Mouse (Mus musculus) hindbrain, embryonic 12.5 days (tissue): ENCODE measurements around the gene Zfand6. TPM values are rescaled to one million over a fixed set of nuclear protein-coding genes. Genes with fewer than 3 reads are reported as not detected.

Experiments
- ATAC-seq: fragments of 200-750 bp; cut with Nextera tagmentation; 2 replicates; pipeline ENCODE4 v1.8.0; 2017; ENCODE audit warnings: moderate TSS enrichment; ENCODE audit not compliant: low FRiP score
- H3K27ac ChIP-seq: fragments of 300-500 bp; sonication (generic); 2 replicates; pipeline ENCODE4 v1.5.1; 2016; ENCODE audit warnings: mild to moderate bottlenecking
- H3K27me3 ChIP-seq: fragments of 300-500 bp; sonication (generic); 2 replicates; pipeline ENCODE4 v1.6.1; 2016; ENCODE audit warnings: mild to moderate bottlenecking
- H3K36me3 ChIP-seq: fragments of 300-500 bp; sonication (generic); 2 replicates; pipeline ENCODE4 v1.6.1; 2016; ENCODE audit warnings: mild to moderate bottlenecking
- H3K4me1 ChIP-seq: fragments of 300-500 bp; sonication (generic); 2 replicates; pipeline ENCODE4 v1.6.1; 2016
- H3K4me2 ChIP-seq: fragments of 300-500 bp; sonication (generic); replicated peaks from 2 replicates; pipeline ENCODE4 v1.6.1; 2016; ENCODE audit warnings: mild to moderate bottlenecking
- H3K4me3 ChIP-seq: fragments of 300-500 bp; sonication (generic); 2 replicates; pipeline ENCODE4 v1.5.1; 2016; ENCODE audit warnings: mild to moderate bottlenecking
- H3K9ac ChIP-seq: fragments of 300-500 bp; sonication (generic); 2 replicates; pipeline ENCODE4 v1.6.1; 2016; ENCODE audit warnings: mild to moderate bottlenecking, moderate library complexity
- H3K9me3 ChIP-seq: fragments of 300-500 bp; sonication (generic); replicated peaks from 2 replicates; pipeline ENCODE4 v1.6.1; 2016; ENCODE audit warnings: mild to moderate bottlenecking
- WGBS: fragments of 180-500 bp; shearing (Covaris S2); methylation state at CpG from one replicate; pipeline ENCODE4 v1.1.7; 2016; 5-methylcytosine and 5-hydroxymethylcytosine counted together
- polyA plus RNA-seq: library from polyadenylated mRNA; unstranded; fragments of >200 nt; fragmentation: Nextera tagmentation; extraction: Ambion mirVana; gene quantifications from 2 replicates; pipeline ENCODE4 v1.2.1, GENCODE M21; 2016

The Zfand6 gene
- 205 and 210 TPM in 2 replicates for polyA plus RNA-seq

GRCm38 (mm10) chr7:84689251-84690100 is at the start of gene Zfand6:
Zfand6 (minus strand) TSS chr7:84689959.
- under 1% methylated on average over 73 of the region's 87 CpGs for WGBS
- H3K9me3 ChIP-seq: no peaks in the 10 kb centered on the region
- H3K4me3 ChIP-seq: peak within 1 kb of the TSS; percentile 94
- no peaks in the 10 kb centered on the region for H3K36me3 ChIP-seq
- H3K4me2 ChIP-seq: peak within 1 kb of the TSS; percentile 62
- no peaks in the 10 kb centered on the region for H3K27me3 ChIP-seq
- peak within 1 kb of the TSS; percentile 72 for H3K27ac ChIP-seq
- H3K4me1 ChIP-seq: no peaks in the 10 kb centered on the region
- peak within 1 kb of the TSS; percentile 77 for H3K9ac ChIP-seq
- ATAC-seq: peak; percentile 99

DNA sequence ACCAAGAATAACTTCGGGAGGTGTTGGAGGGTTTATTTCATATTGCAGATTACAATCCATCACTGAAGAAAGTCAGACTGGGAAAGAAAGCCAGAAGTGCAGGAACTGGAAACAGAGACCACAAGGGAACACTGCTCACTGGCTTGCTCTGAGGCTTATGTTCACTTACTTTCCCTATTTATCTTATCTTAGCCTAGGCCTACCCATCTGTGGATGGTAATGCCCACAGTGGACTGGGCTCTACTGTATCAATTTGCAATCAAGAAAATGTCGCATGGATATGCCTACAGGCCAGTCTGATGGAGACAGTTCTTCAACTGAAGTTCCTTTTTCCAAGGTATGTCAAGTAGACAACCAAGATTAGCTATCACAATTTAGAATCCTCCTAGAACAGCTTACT is 47.0 kb upstream of the Zfand6 start:
- Histone ChIP-seq H3K4me1 (no peaks in the 10 kb centered on the region), H3K9me3 (no peaks in the 10 kb centered on the region), H3K36me3 (no peaks in the 10 kb centered on the region), H3K4me2 (no peak overlapping the region), H3K27ac (no peak overlapping the region), H3K9ac (no peak overlapping the region), H3K4me3 (no peak overlapping the region), H3K27me3 (no peaks in the 10 kb centered on the region)
- no peak for ATAC-seq
- WGBS: 82% methylated on average over 2 of the region's 2 CpGs

DNA sequence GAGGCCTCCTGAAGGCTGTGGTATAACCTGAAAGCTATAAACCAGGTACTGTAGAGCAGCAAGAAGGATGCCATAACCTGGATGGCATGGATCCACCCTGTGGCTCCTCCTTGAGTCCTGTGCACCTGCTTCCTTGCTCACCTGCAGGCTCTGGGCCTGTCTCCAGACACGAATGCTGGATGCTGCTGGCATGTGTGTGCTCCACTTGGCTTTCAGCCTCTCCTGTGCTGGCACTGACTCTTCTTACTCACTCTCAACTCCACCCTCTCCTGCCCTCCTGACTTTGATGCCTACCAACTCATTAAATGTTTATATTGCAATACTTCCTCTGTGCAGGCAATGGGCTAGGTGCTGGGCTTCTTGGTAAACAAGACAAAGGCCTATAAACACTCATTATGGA is 43.3 kb upstream of the Zfand6 start:
- no peaks in the 10 kb centered on the region for H3K27me3 ChIP-seq

DNA sequence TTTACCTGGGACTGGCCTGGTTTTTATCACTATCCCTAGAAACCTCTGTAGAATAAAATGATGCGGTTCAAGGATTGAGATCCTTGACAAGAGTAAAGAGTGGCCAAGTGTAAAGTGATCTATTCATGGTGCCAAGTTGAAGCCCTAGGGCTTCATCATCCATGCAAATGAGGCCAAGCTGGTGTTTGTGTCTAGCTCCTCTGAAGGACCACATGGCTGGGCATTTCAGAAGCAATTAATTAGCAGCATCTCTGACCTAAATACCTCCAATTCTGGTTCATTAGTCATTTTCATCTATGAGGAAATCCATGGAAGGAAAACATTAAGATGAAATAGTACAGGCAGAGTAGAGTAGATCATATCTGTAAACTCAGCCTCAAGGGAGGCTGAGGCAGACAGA is 42.3 kb upstream of the Zfand6 start:
- Histone ChIP-seq H3K27me3 (no peaks in the 10 kb centered on the region), H3K4me1 (no peaks in the 10 kb centered on the region)
- WGBS: 88% methylated on average over 1 of the region's 1 CpGs

More for the DNA sequence above, 43.3 kb upstream of the Zfand6 start:
- Histone ChIP-seq H3K36me3 (no peaks in the 10 kb centered on the region), H3K4me2 (no peak overlapping the region), H3K27ac (no peak overlapping the region), H3K4me3 (no peak overlapping the region), H3K9me3 (no peaks in the 10 kb centered on the region), H3K4me1 (no peaks in the 10 kb centered on the region), H3K9ac (no peak overlapping the region)
- 74% methylated on average over 1 of the region's 1 CpGs for WGBS
- no peak for ATAC-seq

DNA sequence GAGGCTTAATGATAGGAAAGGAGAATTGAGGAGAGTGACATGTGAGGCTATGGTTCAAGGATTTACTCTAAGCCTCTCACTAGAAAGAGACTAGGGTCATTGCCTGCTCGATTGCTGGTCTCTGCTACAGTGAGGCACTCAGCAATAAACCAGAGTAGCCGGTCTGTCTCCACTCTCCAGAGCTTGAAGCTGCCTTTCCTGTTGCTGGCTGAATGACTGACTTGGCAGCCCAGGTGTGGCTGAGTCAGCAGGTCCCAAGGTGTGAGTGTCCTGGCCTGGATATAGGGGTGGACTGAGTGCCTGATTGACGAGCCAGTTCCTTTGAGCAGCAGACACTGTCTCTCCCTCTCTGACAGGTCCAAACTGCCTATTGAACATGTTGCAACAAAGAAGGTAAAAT is 41.3 kb upstream of the Zfand6 start:
- Histone ChIP-seq H3K4me1 (no peaks in the 10 kb centered on the region), H3K9me3 (no peaks in the 10 kb centered on the region), H3K9ac (no peak overlapping the region), H3K36me3 (no peaks in the 10 kb centered on the region), H3K27me3 (no peaks in the 10 kb centered on the region), H3K4me3 (no peak overlapping the region), H3K4me2 (no peak overlapping the region), H3K27ac (no peak overlapping the region)
- WGBS: 88% methylated on average over 3 of the region's 3 CpGs
- no peak for ATAC-seq

More for the DNA sequence above, 42.3 kb upstream of the Zfand6 start:
- H3K9me3 ChIP-seq: no peaks in the 10 kb centered on the region
- no peak overlapping the region for H3K4me3 ChIP-seq
- no peaks in the 10 kb centered on the region for H3K36me3 ChIP-seq
- H3K9ac ChIP-seq: no peak overlapping the region
- no peak overlapping the region for H3K27ac ChIP-seq
- no peak for ATAC-seq
- H3K4me2 ChIP-seq: no peak overlapping the region

- Histone ChIP-seq H3K9ac (no peak overlapping the region), H3K4me1 (no peaks in the 10 kb centered on the region), H3K9me3 (no peaks in the 10 kb centered on the region), H3K27ac (no peak overlapping the region), H3K27me3 (no peaks in the 10 kb centered on the region), H3K36me3 (no peaks in the 10 kb centered on the region), H3K4me2 (no peak overlapping the region), H3K4me3 (no peak overlapping the region)
- no peak for ATAC-seq
- 77% methylated on average over 7 of the region's 7 CpGs for WGBS
Observed at GRCm38 (mm10) chr7:84722804-84723459, 33.2 kb upstream of the Zfand6 start.

- Histone ChIP-seq H3K4me2 (no peak overlapping the region), H3K4me3 (no peak overlapping the region), H3K36me3 (no peaks in the 10 kb centered on the region), H3K9ac (no peak overlapping the region), H3K27ac (no peak overlapping the region), H3K9me3 (no peaks in the 10 kb centered on the region), H3K4me1 (no peaks in the 10 kb centered on the region), H3K27me3 (no peaks in the 10 kb centered on the region)
- ATAC-seq: no peak
Observed at GRCm38 (mm10) chr7:84710287-84710958, 20.7 kb upstream of the Zfand6 start.

DNA sequence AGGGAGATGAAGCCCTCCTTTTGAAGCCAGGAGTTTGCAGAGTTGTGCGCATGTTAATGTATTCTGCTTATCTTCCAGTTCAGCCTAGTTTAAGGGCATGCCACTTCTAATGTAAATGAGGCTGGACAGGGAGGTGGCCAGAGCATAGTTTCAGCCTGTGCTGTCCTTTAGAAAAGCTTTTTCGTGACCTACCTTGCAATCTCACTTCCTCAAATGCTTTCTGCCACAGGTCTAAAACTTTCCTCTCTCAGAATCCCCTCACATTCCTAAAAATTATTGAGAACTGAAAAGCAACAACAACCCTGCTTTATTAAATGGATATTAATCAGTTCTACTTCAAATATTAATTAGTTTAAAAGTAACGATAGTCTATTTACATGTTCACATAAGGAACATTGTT is 17.1 kb upstream of the Zfand6 start:
- H3K27ac ChIP-seq: no peak overlapping the region
- no peak overlapping the region for H3K4me3 ChIP-seq
- no peaks in the 10 kb centered on the region for H3K4me1 ChIP-seq
- H3K36me3 ChIP-seq: no peaks in the 10 kb centered on the region
- H3K4me2 ChIP-seq: no peak overlapping the region
- 86% methylated on average over 3 of the region's 3 CpGs for WGBS
- no peaks in the 10 kb centered on the region for H3K9me3 ChIP-seq
- no peaks in the 10 kb centered on the region for H3K27me3 ChIP-seq
- no peak overlapping the region for H3K9ac ChIP-seq
- ATAC-seq: no peak

GRCm38 (mm10) chr7:84690101-84690509 is 346 bp upstream of the Zfand6 start:
- H3K9ac ChIP-seq: peak overlapping the region; percentile 57
- H3K4me2 ChIP-seq: peak overlapping the region; percentile 62
- WGBS: 6% methylated on average over 19 of the region's 19 CpGs
- peak; percentile 92 for ATAC-seq
- H3K9me3 ChIP-seq: no peaks in the 10 kb centered on the region
- H3K27me3 ChIP-seq: no peaks in the 10 kb centered on the region
- no peak overlapping the region for H3K27ac ChIP-seq
- H3K4me1 ChIP-seq: no peaks in the 10 kb centered on the region
- H3K4me3 ChIP-seq: peak overlapping the region; percentile 94
- no peaks in the 10 kb centered on the region for H3K36me3 ChIP-seq

DNA sequence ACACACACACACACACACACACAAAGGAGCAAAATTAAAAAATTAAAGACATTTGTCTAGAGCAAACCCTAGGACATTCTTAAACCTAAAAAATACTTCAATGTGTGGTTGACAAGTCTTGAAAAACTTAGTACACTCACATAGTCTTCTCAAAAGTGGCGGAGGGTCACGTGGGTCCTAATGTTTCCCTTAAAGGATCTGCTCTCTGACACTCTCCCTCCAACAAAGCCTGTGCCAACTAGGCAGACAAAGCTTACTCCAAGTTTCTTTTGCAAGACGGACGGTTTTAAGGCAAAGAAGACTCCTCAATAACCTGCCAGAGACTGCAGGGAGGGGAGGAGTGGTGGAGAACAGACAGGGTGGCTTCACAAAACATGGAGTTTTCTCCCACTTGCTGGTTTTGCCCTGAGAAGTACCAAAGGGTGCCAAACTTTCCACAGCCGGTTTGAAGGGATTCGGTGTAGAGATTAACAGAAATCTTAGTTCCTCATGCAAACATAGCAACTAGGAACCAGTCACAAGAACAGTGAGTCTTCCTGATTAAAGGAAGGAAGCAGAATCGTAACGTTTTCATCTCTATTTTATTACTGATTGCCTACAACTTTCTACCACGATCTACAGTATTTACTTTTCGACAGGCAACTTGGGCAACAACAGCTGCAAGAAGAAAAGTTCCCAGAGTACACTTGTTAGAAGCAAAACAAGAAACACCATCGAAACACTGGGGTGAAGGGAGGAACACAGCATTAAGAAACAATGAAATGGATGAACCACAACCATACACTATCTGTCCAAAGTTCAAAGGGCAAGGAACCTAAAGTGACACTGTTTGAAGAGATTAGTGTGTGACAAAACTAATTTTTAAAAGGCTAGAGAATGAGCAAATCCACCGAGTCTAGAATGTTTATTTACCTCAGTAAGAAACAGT is 1.8 kb downstream of the Zfand6 start:
- H3K36me3 ChIP-seq: no peaks in the 10 kb centered on the region
- no peak for ATAC-seq
- WGBS: 75% methylated on average over 12 of the region's 12 CpGs
- H3K4me2 ChIP-seq: no peak overlapping the region
- no peak overlapping the region for H3K27ac ChIP-seq
- H3K4me1 ChIP-seq: no peaks in the 10 kb centered on the region
- no peak overlapping the region for H3K4me3 ChIP-seq
- H3K27me3 ChIP-seq: no peaks in the 10 kb centered on the region
- no peak overlapping the region for H3K9ac ChIP-seq
- H3K9me3 ChIP-seq: no peaks in the 10 kb centered on the region

GRCm38 (mm10) chr7:84686380-84686779 is 3.4 kb downstream of the Zfand6 start:
- Histone ChIP-seq H3K9me3 (no peaks in the 10 kb centered on the region), H3K36me3 (no peaks in the 10 kb centered on the region), H3K4me3 (no peak overlapping the region), H3K27me3 (no peaks in the 10 kb centered on the region), H3K27ac (no peak overlapping the region), H3K4me2 (no peak overlapping the region), H3K9ac (no peak overlapping the region), H3K4me1 (no peaks in the 10 kb centered on the region)
- no peak for ATAC-seq
- 86% methylated on average over 2 of the region's 2 CpGs for WGBS
